Mouse (Mus musculus) G1E (cell line): ENCODE data around the gene Wwp2.

Experiments used
- CTCF ChIP-seq: IDR thresholded peaks from 2 replicates; pipeline ENCODE4 v1.5.1; 2012; ENCODE audit warnings: low read depth, low read length, inconsistent platforms, mixed read lengths
- GATA1 ChIP-seq: IDR thresholded peaks from 2 replicates; pipeline ENCODE4 v1.6.1; 2012; ENCODE audit warnings: borderline replicate concordance, low read length, inconsistent platforms, mixed read lengths
- POLR2AphosphoS5 ChIP-seq: IDR thresholded peaks from 2 replicates; pipeline ENCODE4 v1.6.1; 2012; ENCODE audit warnings: low read depth, low read length, inconsistent platforms; ENCODE audit not compliant: insufficient replicate concordance
- TAL1 ChIP-seq: conservative IDR thresholded peaks from 2 replicates; pipeline ENCODE4 v1.6.1; 2012; ENCODE audit warnings: low read depth, low read length, inconsistent platforms, mixed read lengths

DNA sequence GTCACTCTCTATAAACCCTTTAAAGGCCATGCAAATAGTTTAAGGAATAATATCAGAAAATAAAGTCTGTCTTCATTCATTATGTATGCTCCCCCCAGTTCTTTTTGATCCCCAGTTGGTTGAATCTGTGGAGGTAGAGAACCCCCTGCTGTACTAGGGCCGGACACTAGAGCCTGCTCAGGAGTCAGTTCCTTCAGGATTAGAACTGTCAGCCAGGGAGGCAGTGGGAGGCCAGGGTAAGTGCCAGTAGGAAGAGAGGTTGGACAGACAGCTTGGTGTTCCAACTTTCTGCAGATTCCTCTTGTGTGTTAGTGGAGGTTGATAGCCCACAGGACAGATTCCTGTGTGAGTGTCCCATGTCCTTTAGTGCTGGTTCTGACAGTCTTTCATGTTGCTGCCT, 62.2 kb downstream of the Wwp2 start:
- TF ChIP-seq CTCF (no peak), TAL1 (no peak), GATA1 (no peak), POLR2AphosphoS5 (no peak)
